ENCODE assay signal across 31 mouse cellular contexts in the genomic region with DNA sequence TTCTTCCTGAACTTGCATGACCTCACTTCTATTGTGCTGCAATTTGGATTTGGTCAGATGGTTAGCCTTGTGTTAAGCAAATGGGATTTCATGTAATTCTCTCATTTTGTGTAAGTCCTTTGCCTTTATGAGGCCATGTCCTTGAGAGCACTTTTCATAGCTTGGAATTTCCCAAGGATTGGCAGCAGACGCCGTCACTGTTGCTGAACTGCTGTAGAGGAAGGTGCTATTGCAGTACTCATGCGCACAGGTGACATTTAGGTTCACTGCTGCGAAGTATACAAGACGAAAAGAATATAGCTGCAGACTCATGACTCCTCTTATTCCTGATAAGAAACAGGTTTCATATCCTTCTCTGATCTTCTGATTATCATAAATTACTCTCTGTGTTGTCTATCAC. TPM values are rescaled to one million over a fixed set of nuclear protein-coding genes. Genes with fewer than 3 reads are reported as not detected.
DNase-seq lines count a peak whose midpoint lies in the region; ATAC-seq and TF ChIP-seq lines count a peak whose summit lies in the region.
"Had no signal": no experiment of that assay in that cellular context is flagged by ENCODE, and none has a peak within 500 bp of the region (broad histone marks: within the 10 kb centered on the region; RNA-seq: fewer than 3 reads in every experiment).

No protein-coding gene starts in this region.

- no peak for TF ChIP-seq EP300 in lung, postnatal 0 days (IDR thresholded peaks at IDR 0.05)

- TF ChIP-seq CTCF in lung, postnatal 0 days (IDR thresholded peaks at IDR 0.05): no peak

- ATAC-seq in lung, postnatal 0 days: peak; percentile 37; the same call in 1 of the 2 replicates
- ATAC-seq: activated CD4-positive, CD25-positive, alpha-beta regulatory T cell, adult 4 months; CD4-positive, CD25-positive, alpha-beta regulatory T cell, adult 4 months; forebrain, embryonic 14.5 days; forebrain, embryonic 16.5 days; Patski had no signal

- H3K4me1 ChIP-seq in lung, postnatal 0 days (ENCODE audit: insufficient read depth, low read depth, low read length): no peaks in the 10 kb centered on the region
- H3K4me1 ChIP-seq: embryonic facial prominence, embryonic 13.5 days; embryonic facial prominence, embryonic 15.5 days; forebrain, embryonic 10.5 days; forebrain, embryonic 12.5 days had no signal

- no peak overlapping the region for H3K4me3 ChIP-seq in lung, postnatal 0 days (ENCODE audit: low read depth, low read length)
- H3K4me3 ChIP-seq: embryonic facial prominence, embryonic 13.5 days; embryonic facial prominence, embryonic 15.5 days; erythroblast, embryonic 14.5 days; forebrain, embryonic 10.5 days; forebrain, embryonic 12.5 days had no signal

- no peaks in the 10 kb centered on the region for H3K36me3 ChIP-seq in lung, postnatal 0 days (ENCODE audit: insufficient read depth, low read length)
- H3K36me3 ChIP-seq: embryonic facial prominence, embryonic 13.5 days; embryonic facial prominence, embryonic 15.5 days; forebrain, embryonic 10.5 days; forebrain, embryonic 12.5 days; G1E had no signal

- H3K27ac ChIP-seq in lung, postnatal 0 days (ENCODE audit: low read length): no peak overlapping the region
- H3K27ac ChIP-seq: embryonic facial prominence, embryonic 13.5 days; embryonic facial prominence, embryonic 15.5 days; forebrain, embryonic 10.5 days; forebrain, embryonic 12.5 days had no signal

- H3K27me3 ChIP-seq in lung, postnatal 0 days (replicated peaks; ENCODE audit: insufficient read depth, low read length): no peaks in the 10 kb centered on the region
- H3K27me3 ChIP-seq: CH12.LX; embryonic facial prominence, embryonic 13.5 days; embryonic facial prominence, embryonic 15.5 days; forebrain, embryonic 12.5 days; Patski had no signal

- no peak overlapping the region for H3K4me2 ChIP-seq in lung, postnatal 0 days (replicated peaks; ENCODE audit: low read depth, low read length)
- H3K4me2 ChIP-seq: embryonic facial prominence, embryonic 13.5 days; embryonic facial prominence, embryonic 15.5 days; forebrain, embryonic 12.5 days had no signal

- WGBS in lung, postnatal 0 days: 72% methylated on average over 5 of the region's 5 CpGs

- DNase-seq in adrenal gland, adult 2 months: peak; percentile 18
- no peak for DNase-seq in adrenal gland, postnatal 4 days (ENCODE audit: low spot score in 2 of 2)
- peak; percentile 10 for DNase-seq in adrenal gland, postnatal 10 days
- no peak for DNase-seq in adrenal gland, adult 18-20 months (ENCODE audit: low spot score in 2 of 2)
- peak; percentile 44 for DNase-seq in lung, postnatal 0 days (ENCODE audit: low spot score)
- DNase-seq in lung, postnatal 25 days (ENCODE audit: low spot score): no peak
- DNase-seq: B cell, adult 2 months; cerebellum, adult 11 months; cerebellum, adult 18-20 months; cerebellum, adult 8-10 months; cerebellum, adult 9-11 months; cerebellum, postnatal 14 days; cerebellum, postnatal 36 days; embryo, embryonic 11 days had no signal

- H3K9ac ChIP-seq in lung, postnatal 0 days (replicated peaks; ENCODE audit: low read depth): no peak overlapping the region
- H3K9ac ChIP-seq: embryonic facial prominence, embryonic 13.5 days; embryonic facial prominence, embryonic 15.5 days; forebrain, embryonic 12.5 days had no signal

- H3K9me3 ChIP-seq in lung, postnatal 0 days (ENCODE audit: low read length): no peaks in the 10 kb centered on the region
- H3K9me3 ChIP-seq: embryonic facial prominence, embryonic 13.5 days; embryonic facial prominence, embryonic 15.5 days; forebrain, embryonic 10.5 days; forebrain, embryonic 12.5 days; G1E had no signal

RNA-seq across cellular contexts. Expression of a gene that starts 35.7 kb away (rescaled TPM):
- not detected for total RNA-seq in adrenal gland, adult 2 months (2021)
- not detected in 2 replicates for polyA plus RNA-seq in adrenal gland, adult 2 months (2012; rRNA removed)
- total RNA-seq in adrenal gland, postnatal 4 days (2021): not detected
- not detected for total RNA-seq in adrenal gland, postnatal 10 days (2021)
- total RNA-seq in adrenal gland, adult 18-20 months (2021): not detected
- not detected in 2 replicates for polyA plus RNA-seq in lung, postnatal 0 days (2015; fragmentation: Nextera tagmentation; extraction: Ambion mirVana)
- total RNA-seq: adrenal gland, postnatal 36 days; CH12.LX; common myeloid progenitor, adult 5-6 weeks; G1E had no signal
- polyA plus RNA-seq: activated CD4-positive, CD25-positive, alpha-beta regulatory T cell, adult 4 months; brain, embryonic 14.5 days; CD4-positive, CD25-positive, alpha-beta regulatory T cell, adult 4 months; embryonic facial prominence, embryonic 11.5 days; erythroblast, embryonic 14.5 days; forebrain, embryonic 10.5 days; forebrain, embryonic 12.5 days; forebrain, embryonic 14.5 days; forebrain, embryonic 16.5 days; frontal cortex, adult 2 months; G1E; Patski had no signal

RNA-seq across cellular contexts. Expression of a gene that starts 45.9 kb away (rescaled TPM):
- not detected for total RNA-seq in adrenal gland, adult 2 months (2021)
- not detected in 2 replicates for polyA plus RNA-seq in adrenal gland, adult 2 months (2012; rRNA removed)
- total RNA-seq in adrenal gland, postnatal 4 days (2021): not detected
- total RNA-seq in adrenal gland, postnatal 10 days (2021): not detected
- not detected for total RNA-seq in adrenal gland, adult 18-20 months (2021)
- not detected in 2 replicates for polyA plus RNA-seq in lung, postnatal 0 days (2015; fragmentation: Nextera tagmentation; extraction: Ambion mirVana)
- total RNA-seq: adrenal gland, postnatal 36 days; CH12.LX; common myeloid progenitor, adult 5-6 weeks; G1E had no signal
- polyA plus RNA-seq: activated CD4-positive, CD25-positive, alpha-beta regulatory T cell, adult 4 months; brain, embryonic 14.5 days; CD4-positive, CD25-positive, alpha-beta regulatory T cell, adult 4 months; embryonic facial prominence, embryonic 11.5 days; erythroblast, embryonic 14.5 days; forebrain, embryonic 10.5 days; forebrain, embryonic 12.5 days; forebrain, embryonic 14.5 days; forebrain, embryonic 16.5 days; frontal cortex, adult 2 months; G1E; Patski had no signal

RNA-seq across cellular contexts. Expression of a gene that starts 54.6 kb away (rescaled TPM):
- total RNA-seq in adrenal gland, adult 2 months (2021): 1 to 10 TPM in 1 of 2 experiments, not detected in 1; 1.6 TPM
- not detected in 2 replicates for polyA plus RNA-seq in adrenal gland, adult 2 months (2012; rRNA removed)
- total RNA-seq in adrenal gland, postnatal 4 days (2021): 10 to 100 TPM in 1 of 2 experiments, 1 to 10 TPM in 1; 5.9 to 27.2 TPM
- 10 to 100 TPM; 29.5 to 65.2 TPM for total RNA-seq in adrenal gland, postnatal 10 days (2021)
- not detected for total RNA-seq in adrenal gland, adult 18-20 months (2021)
- polyA plus RNA-seq in lung, postnatal 0 days (2015; fragmentation: Nextera tagmentation; extraction: Ambion mirVana): 0.14 and 0.25 TPM in 2 replicates
- total RNA-seq: CH12.LX; common myeloid progenitor, adult 5-6 weeks; G1E had no signal
- polyA plus RNA-seq: activated CD4-positive, CD25-positive, alpha-beta regulatory T cell, adult 4 months; brain, embryonic 14.5 days; CD4-positive, CD25-positive, alpha-beta regulatory T cell, adult 4 months; embryonic facial prominence, embryonic 11.5 days; embryonic facial prominence, embryonic 13.5 days; erythroblast, embryonic 14.5 days; forebrain, embryonic 10.5 days; forebrain, embryonic 12.5 days; forebrain, embryonic 14.5 days; forebrain, embryonic 16.5 days; frontal cortex, adult 2 months; G1E; Patski had no signal

Comparison
In these comparisons a context has a peak if more than half of its experiments do, and no peak if none do; other contexts are left out.
1. DNase-seq: peak in adrenal gland, adult 2 months (single experiment), adrenal gland, postnatal 10 days (single experiment) and lung, postnatal 0 days (single experiment); none in adrenal gland, postnatal 4 days (0 of 2), adrenal gland, adult 18-20 months (0 of 2) and lung, postnatal 25 days (single experiment).